Mouse (Mus musculus) myocyte (in vitro differentiated cells): ENCODE measurements around the gene Palm3.

Source experiments
- CEBPB ChIP-seq: IDR thresholded peaks from 2 replicates; pipeline ENCODE4 v1.6.1; 2011; ENCODE audit warnings: mild to moderate bottlenecking, moderate library complexity; ENCODE audit not compliant: poor library complexity, insufficient read depth, severe bottlenecking
- E2F4 ChIP-seq: IDR thresholded peaks from one replicate; pipeline ENCODE4 v1.6.1; 2011; ENCODE audit warnings: mild to moderate bottlenecking, control low read depth, moderate library complexity; ENCODE audit not compliant: insufficient read depth
- MAX ChIP-seq: IDR thresholded peaks from one replicate; pipeline ENCODE4 v1.6.1; 2011; ENCODE audit warnings: low read depth, mild to moderate bottlenecking, control low read depth
- MYOG ChIP-seq, 3 experiments: IDR thresholded peaks; one replicate each; pipeline ENCODE4 v1.6.1; 2011; ENCODE audit warnings: control low read depth in 2 of 3, low read depth in 2 of 3, mild to moderate bottlenecking in 2 of 3; ENCODE audit not compliant: insufficient read length in 2 of 3, control insufficient read depth in 1 of 3, insufficient read depth in 1 of 3
- POLR2A ChIP-seq: IDR thresholded peaks from one replicate; pipeline ENCODE4 v1.6.1; 2011; ENCODE audit warnings: low read depth, mild to moderate bottlenecking, control low read depth, moderate library complexity; ENCODE audit not compliant: insufficient read length
- REST ChIP-seq: IDR thresholded peaks from one replicate; pipeline ENCODE4 v1.6.1; 2011; ENCODE audit warnings: mild to moderate bottlenecking, control low read depth, moderate library complexity; ENCODE audit not compliant: insufficient read depth, insufficient read length
- USF1 ChIP-seq: IDR thresholded peaks from one replicate; pipeline ENCODE4 v1.6.1; 2011; ENCODE audit warnings: low read depth, mild to moderate bottlenecking, control low read depth, moderate library complexity

GRCm38 (mm10) chr8:83980845-83981244 lies 40.4 kb upstream of the Palm3 start:
- no peak for TF ChIP-seq USF1
- TF ChIP-seq POLR2A: no peak
- no peak for TF ChIP-seq CEBPB
- peak in 2 of 3 experiments; percentile 73 to 91 for TF ChIP-seq MYOG (IDR thresholded peaks at IDR 0.05; ENCODE audit: control insufficient read depth in 1 of 3, insufficient read depth in 1 of 3, insufficient read length in 2 of 3, low read depth in 2 of 3)
- no peak for TF ChIP-seq E2F4
- TF ChIP-seq MAX: no peak
- no peak for TF ChIP-seq REST
